Comparison of ENCODE assay signal across 19 mouse cellular contexts in genomic region chr8:81483834-81484233, GRCm38 (mm10).
"Had no signal": no experiment of that assay in that cellular context is flagged by ENCODE, and none has a peak within 500 bp of the region (broad histone marks: within the 10 kb centered on the region; RNA-seq: fewer than 3 reads in every experiment).

No protein-coding gene starts in this region.

- H3K9me3 ChIP-seq: kidney, embryonic 15.5 days; limb, embryonic 10.5 days; limb, embryonic 13.5 days; liver, embryonic 12.5 days; liver, embryonic 15.5 days; midbrain, embryonic 12.5 days had no signal

- H3K4me3 ChIP-seq: kidney, embryonic 15.5 days; limb, embryonic 10.5 days; limb, embryonic 13.5 days; liver, embryonic 12.5 days; liver, embryonic 15.5 days; midbrain, embryonic 12.5 days had no signal

- ATAC-seq: intestine, postnatal 0 days; liver, embryonic 12.5 days; lung, postnatal 0 days; midbrain, embryonic 16.5 days had no signal

- DNase-seq: kidney, adult 8-10 months; kidney, postnatal 14 days; kidney, postnatal 4 days; layer of hippocampus, postnatal 36 days; liver; lung, adult 2 months; thymus, postnatal 14 days; thymus, postnatal 4 days had no signal

- H3K27me3 ChIP-seq: kidney, embryonic 15.5 days; limb, embryonic 13.5 days; liver, embryonic 12.5 days; liver, embryonic 15.5 days; midbrain, embryonic 12.5 days had no signal

- H3K4me1 ChIP-seq: kidney, embryonic 15.5 days; limb, embryonic 10.5 days; limb, embryonic 13.5 days; liver, embryonic 12.5 days; liver, embryonic 15.5 days; midbrain, embryonic 12.5 days had no signal

- H3K27ac ChIP-seq: kidney, embryonic 15.5 days; limb, embryonic 10.5 days; limb, embryonic 13.5 days; liver, embryonic 12.5 days; liver, embryonic 15.5 days; macrophage; midbrain, embryonic 12.5 days; stomach, postnatal 0 days had no signal

- H3K4me2 ChIP-seq: kidney, embryonic 15.5 days; limb, embryonic 13.5 days; liver, embryonic 12.5 days; liver, embryonic 15.5 days; midbrain, embryonic 12.5 days had no signal

- H3K9ac ChIP-seq: kidney, embryonic 15.5 days; limb, embryonic 13.5 days; liver, embryonic 12.5 days; liver, embryonic 15.5 days; midbrain, embryonic 12.5 days had no signal

- H3K36me3 ChIP-seq: kidney, embryonic 15.5 days; limb, embryonic 10.5 days; limb, embryonic 13.5 days; liver, embryonic 12.5 days; liver, embryonic 15.5 days; midbrain, embryonic 12.5 days had no signal
